Mouse (Mus musculus) liver, adult 2 months (tissue): Measurements from ENCODE around the gene Rps2. TPM values are rescaled to one million over a fixed set of nuclear protein-coding genes. Genes with fewer than 3 reads are reported as not detected.
A peak's percentile ranks its signal among the peaks of the same experiment; 100 is the strongest.

Experiments used
- DNase-seq: peaks from one replicate; pipeline ENCODE4 v3.0.0-alpha.2; 2011; ENCODE audit warnings: low read depth, low spot score; ENCODE audit errors: extremely low read depth
- H3K27ac ChIP-seq: fragments of 200-500 bp; replicated peaks from 2 replicates; pipeline ENCODE4 v1.5.1; 2012; ENCODE audit warnings: low read depth, mild to moderate bottlenecking, control low read depth, inconsistent platforms, low read length; ENCODE audit not compliant: insufficient read depth
- H3K27me3 ChIP-seq: fragments of 200-500 bp; 2 replicates; pipeline ENCODE4 v1.6.1; 2012; ENCODE audit warnings: mild to moderate bottlenecking, moderate library complexity, low read length, inconsistent platforms; ENCODE audit not compliant: control insufficient read depth, insufficient read depth
- H3K36me3 ChIP-seq: fragments of 200-500 bp; 2 replicates; pipeline ENCODE4 v1.6.1; 2012; ENCODE audit warnings: low read length, inconsistent platforms; ENCODE audit not compliant: control insufficient read depth, insufficient read depth
- H3K4me1 ChIP-seq: fragments of 200-500 bp; 2 replicates; pipeline ENCODE4 v1.6.1; 2011; ENCODE audit warnings: low read length; ENCODE audit not compliant: control insufficient read depth, insufficient read depth
- H3K4me3 ChIP-seq: fragments of 200-500 bp; 2 replicates; pipeline ENCODE4 v1.5.1; 2011; ENCODE audit warnings: low read depth, mild to moderate bottlenecking, control low read depth, low read length, moderate library complexity; ENCODE audit not compliant: insufficient read depth
- H3K79me2 ChIP-seq: fragments of 200-500 bp; 2 replicates; pipeline ENCODE4 v1.6.1; 2012; ENCODE audit warnings: inconsistent platforms, mild to moderate bottlenecking, low read length, moderate library complexity; ENCODE audit not compliant: control insufficient read depth, insufficient read depth
- H3K9ac ChIP-seq: fragments of 200-500 bp; 2 replicates; pipeline ENCODE4 v1.6.1; 2012; ENCODE audit warnings: low read depth, mild to moderate bottlenecking, control low read depth, inconsistent platforms, low read length
- CTCF ChIP-seq: fragments of 200-500 bp; IDR thresholded peaks from 2 replicates; pipeline ENCODE4 v1.5.1; 2011; ENCODE audit warnings: low read depth, low read length, control low read depth
- POLR2A ChIP-seq: fragments of 200-500 bp; IDR thresholded peaks from 2 replicates; pipeline ENCODE4 v1.6.1; 2011; ENCODE audit warnings: low read length, control low read depth; ENCODE audit not compliant: insufficient read depth; ENCODE audit errors: extremely low read depth
- WGBS: fragments of 180-500 bp; shearing (Covaris S2); methylation state at CpG from one replicate; pipeline ENCODE4 v1.1.7; 2018; 5-methylcytosine and 5-hydroxymethylcytosine counted together
- polyA plus RNA-seq: library from polyadenylated mRNA; depleted of rRNA; stranded (reverse); fragments of >200 nt; gene quantifications from 2 replicates; pipeline ENCODE4 v1.2.3, GENCODE M21; 2012
- total RNA-seq: library from RNA; depleted of rRNA; stranded (reverse); fragments of >200 nt; gene quantifications from 2 replicates; pipeline ENCODE4 v1.2.3, GENCODE M21; 2014

Gene Rps2
- total and polyA plus RNA-seq, 2 experiments: 802 to 2,199 TPM

DNA sequence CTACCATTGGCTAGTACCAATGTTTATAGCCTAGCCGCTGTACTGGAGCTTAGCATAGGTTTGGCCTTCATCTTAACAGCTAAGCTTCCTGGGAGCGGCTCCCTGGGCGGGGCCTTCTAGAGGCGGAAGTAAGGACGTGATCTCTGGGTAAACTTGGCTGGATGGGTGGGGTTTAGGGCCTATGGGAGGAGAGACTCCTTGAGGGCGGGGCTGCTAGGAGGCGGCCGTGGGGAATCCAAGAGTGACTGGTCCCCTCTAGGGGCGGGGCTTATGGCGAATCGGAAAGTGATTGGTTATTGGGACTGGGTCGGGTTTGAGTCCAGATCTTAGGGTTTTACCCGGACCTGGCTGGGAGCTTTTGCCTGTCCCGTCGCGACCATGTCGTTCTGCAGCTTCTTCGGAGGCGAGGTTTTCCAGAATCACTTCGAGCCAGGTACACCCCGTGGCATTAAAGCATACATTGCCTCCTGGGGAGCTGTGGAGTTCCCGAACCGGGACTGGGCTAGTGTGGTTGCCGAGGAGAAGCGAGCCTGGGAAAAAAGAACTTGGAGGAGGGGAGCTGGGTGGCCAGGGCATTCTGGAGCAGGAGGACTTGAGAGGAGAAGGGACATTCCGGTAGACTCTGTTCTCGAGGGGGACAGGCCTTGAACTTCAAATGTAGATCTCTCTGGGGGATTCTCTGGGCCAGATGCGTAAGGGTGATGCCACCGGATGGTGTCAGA is 18.6 kb downstream of the Rps2 start, which contains the start of gene Msrb1:
Gene Msrb1, plus strand, starts transcription at position 313 of the 722 bp plus-strand sequence.
- TF ChIP-seq POLR2A: peak; percentile 99
- TF ChIP-seq CTCF: no peak
- H3K4me1 ChIP-seq: peaks cover 22% of the 10 kb centered on the region
- WGBS: under 1% methylated on average over 29 of the region's 29 CpGs
- H3K4me3 ChIP-seq: peak within 1 kb of the TSS; percentile 91
- peak within 1 kb of the TSS; percentile 99 for H3K27ac ChIP-seq
- no peaks in the 10 kb centered on the region; the same call in 1 of the 2 replicates for H3K79me2 ChIP-seq
- H3K9ac ChIP-seq: peak within 1 kb of the TSS; percentile 93
- H3K27me3 ChIP-seq: no peaks in the 10 kb centered on the region
- peaks cover 13% of the 10 kb centered on the region; the same call in 1 of the 2 replicates for H3K36me3 ChIP-seq
- DNase-seq: peak; percentile 98

DNA sequence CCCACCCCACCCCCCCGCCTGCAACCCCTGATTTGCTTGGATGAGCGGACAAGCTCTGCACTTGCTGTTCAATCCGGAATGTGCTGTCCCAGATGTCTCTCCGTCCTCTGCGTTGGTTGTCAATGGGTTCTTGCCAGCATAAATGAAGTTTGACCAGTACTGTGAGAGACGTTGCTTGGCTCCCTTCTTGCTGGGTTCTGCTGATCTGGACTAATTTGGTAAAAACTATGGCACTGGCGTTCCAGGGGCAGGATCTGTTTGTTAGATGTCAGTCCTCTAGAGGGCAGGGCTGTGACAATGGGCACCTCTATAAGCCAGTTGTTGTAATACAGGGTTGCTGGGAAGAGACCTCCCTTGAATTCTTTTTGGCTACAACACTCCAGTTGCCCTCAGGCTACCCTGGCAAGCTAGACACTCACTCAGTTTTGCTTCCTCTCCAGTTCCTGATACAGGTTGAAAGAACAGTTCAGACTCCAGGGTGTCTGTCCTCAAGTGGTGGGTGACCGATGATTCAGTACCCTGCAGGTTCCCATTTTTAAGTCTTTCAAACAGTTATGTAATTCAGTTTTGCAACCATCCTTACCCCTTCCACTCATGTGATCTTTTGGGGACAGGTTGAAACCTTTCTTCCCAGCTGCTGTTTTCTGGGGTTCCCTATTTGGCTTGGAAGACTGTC is 19.4 kb downstream of the Rps2 start:
- H3K4me3 ChIP-seq: peak overlapping the region; percentile 91
- peak overlapping the region; percentile 93 for H3K9ac ChIP-seq
- peaks cover 25% of the 10 kb centered on the region for H3K4me1 ChIP-seq
- TF ChIP-seq CTCF (no peak), POLR2A (0 out of 2 replicates have a peak, but pooled peaks have one; percentile 6)
- no peaks in the 10 kb centered on the region; the same call in 1 of the 2 replicates for H3K79me2 ChIP-seq
- peaks cover 13% of the 10 kb centered on the region; the same call in 1 of the 2 replicates for H3K36me3 ChIP-seq
- peak overlapping the region; percentile 99 for H3K27ac ChIP-seq
- DNase-seq: peak; percentile 91
- H3K27me3 ChIP-seq: no peaks in the 10 kb centered on the region
- 4% methylated on average over 8 of the region's 8 CpGs for WGBS

DNA sequence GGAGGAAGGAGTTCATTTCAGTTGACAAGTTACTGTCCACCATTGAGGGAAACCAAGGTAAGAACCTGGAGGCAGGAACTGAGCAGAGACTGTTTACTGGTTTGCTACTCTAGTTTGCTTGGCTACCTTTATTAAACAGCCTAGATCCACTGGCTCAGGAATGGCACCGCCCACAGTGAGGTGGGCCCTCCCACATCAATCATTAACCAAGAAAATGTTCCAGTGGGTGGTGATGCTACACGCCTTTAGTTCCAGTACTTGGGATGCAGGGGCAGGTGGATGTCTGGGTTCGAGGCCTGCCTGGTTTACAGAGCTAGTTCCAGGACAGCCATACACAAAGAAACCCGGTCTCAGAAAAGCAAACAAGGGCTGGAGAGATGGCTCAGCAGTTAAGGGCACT is 20.3 kb downstream of the Rps2 start:
- Histone ChIP-seq H3K9ac (peak overlapping the region; percentile 93; the same call in 1 of the 2 replicates), H3K27me3 (no peaks in the 10 kb centered on the region), H3K4me3 (peak overlapping the region; percentile 91), H3K27ac (peak overlapping the region; percentile 99), H3K4me1 (peaks cover 31% of the 10 kb centered on the region), H3K79me2 (no peaks in the 10 kb centered on the region; the same call in 1 of the 2 replicates), H3K36me3 (peaks cover 14% of the 10 kb centered on the region; the same call in 1 of the 2 replicates)
- WGBS: 38% methylated on average over 4 of the region's 4 CpGs
- 0 out of 2 replicates have a peak, but pooled peaks have one; percentile 30 for TF ChIP-seq POLR2A
- TF ChIP-seq CTCF: no peak
- peak; percentile 92 for DNase-seq

DNA sequence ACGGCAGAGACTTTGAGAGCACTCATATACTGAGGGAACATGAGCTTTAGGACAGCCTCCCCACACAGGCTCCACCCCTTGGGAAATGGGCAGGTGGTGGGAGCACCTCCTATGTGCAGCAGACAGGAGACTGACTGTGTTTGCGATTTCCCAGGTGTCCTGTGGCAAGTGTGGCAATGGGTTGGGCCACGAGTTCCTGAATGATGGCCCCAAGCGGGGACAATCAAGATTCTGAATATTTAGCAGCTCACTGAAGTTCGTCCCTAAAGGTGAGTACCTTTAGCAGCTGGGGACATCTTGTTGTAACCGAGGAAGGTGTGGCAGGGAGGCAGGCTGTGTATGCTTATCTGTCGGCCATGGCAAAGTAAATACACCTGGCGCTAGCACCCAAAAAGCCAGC is 22.0 kb downstream of the Rps2 start:
- Histone ChIP-seq H3K27me3 (no peaks in the 10 kb centered on the region), H3K79me2 (no peaks in the 10 kb centered on the region; the same call in 1 of the 2 replicates), H3K4me3 (no peak overlapping the region), H3K9ac (peak overlapping the region; percentile 12; the same call in 1 of the 2 replicates), H3K36me3 (peaks cover 15% of the 10 kb centered on the region; the same call in 1 of the 2 replicates), H3K4me1 (peaks cover 38% of the 10 kb centered on the region), H3K27ac (peak overlapping the region; percentile 35)
- TF ChIP-seq POLR2A (no peak), CTCF (no peak)
- 28% methylated on average over 8 of the region's 8 CpGs for WGBS
- peak; percentile 60 for DNase-seq

DNA sequence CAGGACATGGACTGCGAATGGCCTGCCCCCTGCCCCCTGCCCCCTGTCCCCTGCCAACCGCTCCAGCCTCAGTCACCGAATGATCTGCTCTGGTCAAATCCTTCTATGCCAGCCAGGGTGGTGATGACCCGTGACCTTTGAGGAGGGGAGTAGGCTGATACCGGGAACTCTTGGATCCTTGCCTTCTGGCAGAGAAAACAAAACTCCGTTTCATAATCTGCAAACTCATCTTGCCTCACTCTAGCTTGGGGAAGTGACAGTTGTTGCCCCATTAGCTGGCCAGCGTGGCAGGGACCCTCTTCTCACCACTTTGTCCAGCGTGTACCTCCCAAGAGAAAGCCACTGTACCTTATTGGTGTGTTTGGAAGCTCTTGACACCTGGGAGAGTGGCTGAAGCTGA is 24.4 kb downstream of the Rps2 start:
- WGBS: 16% methylated on average over 8 of the region's 8 CpGs
- TF ChIP-seq CTCF (no peak), POLR2A (no peak)
- Histone ChIP-seq H3K4me3 (no peak overlapping the region), H3K27ac (peak overlapping the region; percentile 88), H3K9ac (peak overlapping the region; percentile 20; the same call in 1 of the 2 replicates), H3K27me3 (no peaks in the 10 kb centered on the region), H3K36me3 (peaks cover 15% of the 10 kb centered on the region; the same call in 1 of the 2 replicates), H3K79me2 (no peaks in the 10 kb centered on the region; the same call in 1 of the 2 replicates), H3K4me1 (peaks cover 34% of the 10 kb centered on the region)
- peak; percentile 99 for DNase-seq
